Mouse (Mus musculus): ENCODE measurements around the gene Znrf2.

DNA sequence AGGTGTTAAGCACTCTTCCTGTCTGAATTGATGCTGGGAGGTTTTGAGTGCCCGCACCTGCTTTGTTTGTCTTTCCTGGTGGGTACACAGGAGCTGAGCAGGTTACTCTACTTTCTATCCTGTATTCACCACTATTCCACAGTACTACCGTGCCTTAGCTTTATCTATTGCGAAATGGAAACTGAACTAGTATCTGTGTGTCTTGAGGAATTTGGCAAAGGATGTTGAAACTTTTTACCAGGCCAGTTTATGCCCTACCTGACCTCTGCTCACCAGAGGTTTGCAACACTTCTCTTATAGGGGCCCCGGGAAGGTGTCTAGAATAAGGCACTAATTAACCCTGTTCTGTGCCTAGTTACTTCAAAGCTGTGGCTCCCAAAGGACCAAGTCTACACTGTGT lies 27.6 kb upstream of the Znrf2 start:
- TF ChIP-seq POLR2A (IDR thresholded peaks at IDR 0.05; ENCODE audit: low read depth, low read length) (no peak), CTCF (IDR thresholded peaks at IDR 0.05; ENCODE audit: extremely low read depth, insufficient read depth, insufficient read length, insufficient replicate concordance) (no peak)

Measured in spleen, adult 2 months (tissue).